Mouse (Mus musculus): ENCODE measurements around the gene Postn.

- TF ChIP-seq GATA1 (IDR thresholded peaks at IDR 0.05; ENCODE audit: borderline replicate concordance, low read length) (no peak), POLR2AphosphoS5 (IDR thresholded peaks at IDR 0.05; ENCODE audit: insufficient replicate concordance, low read depth, low read length) (no peak), GATA2 (IDR thresholded peaks at IDR 0.05; ENCODE audit: borderline replicate concordance, low read depth, low read length) (no peak)
Measured at GRCm38 (mm10) chr3:54424146-54424545, 63.2 kb downstream of the Postn start.
